ENCODE assay signal across 9 mouse cellular contexts in the genomic region with DNA sequence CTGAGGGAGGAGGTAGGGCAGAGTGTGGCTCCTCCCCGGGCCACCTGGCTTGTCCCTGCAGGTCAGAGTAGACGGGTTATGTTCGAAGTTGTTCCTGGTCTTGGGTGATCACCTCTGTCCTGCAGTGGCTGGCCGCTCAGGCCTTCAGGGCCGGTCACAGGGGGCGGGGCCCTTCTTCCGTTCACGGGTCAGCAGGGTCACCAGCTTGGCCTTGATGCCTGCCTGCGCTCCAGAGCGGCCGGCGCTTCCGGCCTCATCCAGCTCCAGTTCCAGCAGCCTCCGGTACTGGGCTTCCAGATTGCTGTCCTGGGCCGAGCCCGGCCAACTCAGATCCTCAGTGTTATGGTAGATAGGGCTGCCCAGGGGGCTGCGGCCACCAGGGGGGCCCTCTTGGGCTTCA. TPM values are rescaled to one million over a fixed set of nuclear protein-coding genes. Genes with fewer than 3 reads are reported as not detected.
DNase-seq lines count a peak whose midpoint lies in the region; ATAC-seq lines count a peak whose summit lies in the region.
"Had no signal": no experiment of that assay in that cellular context is flagged by ENCODE, and none has a peak within 500 bp of the region (broad histone marks: within the 10 kb centered on the region; RNA-seq: fewer than 3 reads in every experiment).

No protein-coding gene starts in this region.

- WGBS in forebrain, embryonic 15.5 days = 81% methylated on average over 17 of the region's 17 CpGs

- H3K27ac ChIP-seq in forebrain, embryonic 15.5 days (replicated peaks) = no peak overlapping the region

- no peaks in the 10 kb centered on the region for H3K9me3 ChIP-seq in forebrain, embryonic 15.5 days

- no peak overlapping the region for H3K4me2 ChIP-seq in forebrain, embryonic 15.5 days (replicated peaks)

- H3K27me3 ChIP-seq in forebrain, embryonic 15.5 days = no peaks in the 10 kb centered on the region; the same call in 1 of the 2 replicates

- no peak for ATAC-seq in granulocyte monocyte progenitor cell, adult 5-6 weeks (replicated peaks; ENCODE audit: poor library complexity, severe bottlenecking)
- no peak for ATAC-seq in forebrain, embryonic 15.5 days (replicated peaks)
- ATAC-seq in erythroid progenitor cell, adult 5-6 weeks (replicated peaks; ENCODE audit: low FRiP score, poor library complexity, severe bottlenecking) = no peak

- no peak overlapping the region for H3K9ac ChIP-seq in forebrain, embryonic 15.5 days (replicated peaks)

- no peaks in the 10 kb centered on the region for H3K4me1 ChIP-seq in forebrain, embryonic 15.5 days

- DNase-seq in ovary, adult 18-20 months (ENCODE audit: low spot score) = peak; percentile 52
- DNase-seq in ovary, postnatal 14 days (ENCODE audit: low spot score) = no peak
- DNase-seq in heart, adult 8-10 months (ENCODE audit: low spot score) = peak; percentile 34
- DNase-seq in kidney, adult 8-10 months = peak; percentile 43 to 66
- peak; percentile 27 for DNase-seq in lung, postnatal 36 days

- H3K36me3 ChIP-seq in forebrain, embryonic 15.5 days = no peaks in the 10 kb centered on the region

- H3K4me3 ChIP-seq in forebrain, embryonic 15.5 days = no peak overlapping the region

RNA-seq across cellular contexts. Expression of a gene that starts 5.8 kb away (rescaled TPM):
- 1 to 10 TPM in 3 of 4 experiments, under 1 TPM in 1; 0.97 to 3.8 (median 1.4) TPM for total RNA-seq in heart, adult 8-10 months (2022)
- total RNA-seq in granulocyte monocyte progenitor cell, adult 5-6 weeks (2014; fragmentation: Nextera tagmentation) = 26.2 and 59.4 TPM in 2 replicates
- total RNA-seq in granulocyte monocyte progenitor cell, adult 5-6 weeks (2017) = 32.7 and 40.6 TPM in 2 replicates
- 3.6 and 4.0 TPM in 2 replicates for polyA plus RNA-seq in forebrain, embryonic 15.5 days (2015; fragmentation: Nextera tagmentation; extraction: Ambion mirVana)
- total RNA-seq in erythroid progenitor cell, adult 5-6 weeks (2015; ENCODE audit: low replicate concordance) = 23.8 and 31.4 TPM in 2 replicates
- 5.5 and 7.1 TPM in 2 replicates for total RNA-seq in erythroid progenitor cell, adult 5-6 weeks (2017; ENCODE audit: low replicate concordance)

RNA-seq across cellular contexts. Expression of a gene that starts 9.8 kb away (rescaled TPM):
- total RNA-seq in heart, adult 8-10 months (2022) = 10 to 100 TPM; 38.4 to 49.4 (median 49.0) TPM
- total RNA-seq in granulocyte monocyte progenitor cell, adult 5-6 weeks (2014; fragmentation: Nextera tagmentation) = 10.2 and 23.3 TPM in 2 replicates
- 4.1 and 5.7 TPM in 2 replicates for total RNA-seq in granulocyte monocyte progenitor cell, adult 5-6 weeks (2017)
- polyA plus RNA-seq in forebrain, embryonic 15.5 days (2015; fragmentation: Nextera tagmentation; extraction: Ambion mirVana) = 135 and 138 TPM in 2 replicates
- 0.84 and 1.4 TPM in 2 replicates for total RNA-seq in erythroid progenitor cell, adult 5-6 weeks (2015; ENCODE audit: low replicate concordance)
- total RNA-seq in erythroid progenitor cell, adult 5-6 weeks (2017; ENCODE audit: low replicate concordance) = 0.15 and 3.5 TPM in 2 replicates

RNA-seq across cellular contexts. Expression of a gene that starts 13.2 kb away (rescaled TPM):
- total RNA-seq in heart, adult 8-10 months (2022) = 10 to 100 TPM; 11.8 to 17.0 (median 13.7) TPM
- total RNA-seq in granulocyte monocyte progenitor cell, adult 5-6 weeks (2014; fragmentation: Nextera tagmentation) = 54.4 and 69.5 TPM in 2 replicates
- total RNA-seq in granulocyte monocyte progenitor cell, adult 5-6 weeks (2017) = 73.7 and 81.8 TPM in 2 replicates
- 67.2 and 68.4 TPM in 2 replicates for polyA plus RNA-seq in forebrain, embryonic 15.5 days (2015; fragmentation: Nextera tagmentation; extraction: Ambion mirVana)
- total RNA-seq in erythroid progenitor cell, adult 5-6 weeks (2015; ENCODE audit: low replicate concordance) = 5.8 and 5.9 TPM in 2 replicates
- total RNA-seq in erythroid progenitor cell, adult 5-6 weeks (2017; ENCODE audit: low replicate concordance) = 9.1 and 28.7 TPM in 2 replicates

RNA-seq across cellular contexts. Expression of a gene that starts 35.4 kb away (rescaled TPM):
- 1 to 10 TPM; 3.8 to 6.4 (median 5.1) TPM for total RNA-seq in heart, adult 8-10 months (2022)
- total RNA-seq in granulocyte monocyte progenitor cell, adult 5-6 weeks (2014; fragmentation: Nextera tagmentation) = 0.19 and 1.4 TPM in 2 replicates
- total RNA-seq in granulocyte monocyte progenitor cell, adult 5-6 weeks (2017) = 1.6 and 1.9 TPM in 2 replicates
- 732 and 750 TPM in 2 replicates for polyA plus RNA-seq in forebrain, embryonic 15.5 days (2015; fragmentation: Nextera tagmentation; extraction: Ambion mirVana)
- not detected in 2 replicates for total RNA-seq in erythroid progenitor cell, adult 5-6 weeks (2015; ENCODE audit: low replicate concordance)
- total RNA-seq in erythroid progenitor cell, adult 5-6 weeks (2017; ENCODE audit: low replicate concordance) = 0.45 TPM in 1 of 2 replicates, not detected in the other
- total RNA-seq: megakaryocyte-erythroid progenitor cell, adult 5-6 weeks had no signal

RNA-seq across cellular contexts. Expression of a gene that starts 47.6 kb away (rescaled TPM):
- 10 to 100 TPM; 11.5 to 18.3 (median 13.6) TPM for total RNA-seq in heart, adult 8-10 months (2022)
- 36.0 and 59.5 TPM in 2 replicates for total RNA-seq in granulocyte monocyte progenitor cell, adult 5-6 weeks (2014; fragmentation: Nextera tagmentation)
- 28.4 and 31.9 TPM in 2 replicates for total RNA-seq in granulocyte monocyte progenitor cell, adult 5-6 weeks (2017)
- polyA plus RNA-seq in forebrain, embryonic 15.5 days (2015; fragmentation: Nextera tagmentation; extraction: Ambion mirVana) = 62.4 and 64.3 TPM in 2 replicates
- total RNA-seq in erythroid progenitor cell, adult 5-6 weeks (2015; ENCODE audit: low replicate concordance) = 39.6 and 64.6 TPM in 2 replicates
- 39.5 and 47.1 TPM in 2 replicates for total RNA-seq in erythroid progenitor cell, adult 5-6 weeks (2017; ENCODE audit: low replicate concordance)
